Mouse (Mus musculus) intestine, postnatal 0 days (tissue): ENCODE measurements at regions not wholly inside any gene's neighbourhood (a gene's known extent, or its start where the extent isn't known, plus 50 kb on each side); places are given as distances from the start of the nearest gene placed in this dataset.

Experiments
- ATAC-seq: fragments of 200-750 bp; cut with Nextera tagmentation; 2 replicates; pipeline ENCODE4 v1.8.0; 2017; ENCODE audit warnings: mild to moderate bottlenecking, moderate TSS enrichment, moderate library complexity
- H3K27ac ChIP-seq: fragments of 300-500 bp; sonication (generic); 2 replicates; pipeline ENCODE4 v1.5.1; 2014; ENCODE audit warnings: mild to moderate bottlenecking, low read depth, low read length, moderate library complexity
- H3K27me3 ChIP-seq: fragments of 300-500 bp; sonication (generic); replicated peaks from 2 replicates; pipeline ENCODE4 v1.6.1; 2014; ENCODE audit warnings: low read length, mixed read lengths; ENCODE audit not compliant: control insufficient read depth, insufficient read depth
- H3K36me3 ChIP-seq: fragments of 300-500 bp; sonication (generic); 2 replicates; pipeline ENCODE4 v1.6.1; 2014; ENCODE audit warnings: mild to moderate bottlenecking, moderate library complexity; ENCODE audit not compliant: control insufficient read depth, insufficient read depth
- H3K4me1 ChIP-seq: fragments of 300-500 bp; sonication (generic); replicated peaks from 2 replicates; pipeline ENCODE4 v1.6.1; 2014; ENCODE audit warnings: antibody characterized with exemption, low read length, mixed read lengths; ENCODE audit not compliant: control insufficient read depth, insufficient read depth
- H3K4me2 ChIP-seq: fragments of 300-500 bp; sonication (generic); replicated peaks from 2 replicates; pipeline ENCODE4 v1.6.1; 2014; ENCODE audit warnings: low read depth, mild to moderate bottlenecking, moderate library complexity
- H3K4me3 ChIP-seq: fragments of 300-500 bp; sonication (generic); 2 replicates; pipeline ENCODE4 v1.5.1; 2014; ENCODE audit warnings: low read depth, low read length
- H3K9ac ChIP-seq: fragments of 300-500 bp; sonication (generic); 2 replicates; pipeline ENCODE4 v1.6.1; 2014; ENCODE audit warnings: mild to moderate bottlenecking, low read depth, low read length
- H3K9me3 ChIP-seq: fragments of 300-500 bp; sonication (generic); 2 replicates; pipeline ENCODE4 v1.6.1; 2016; ENCODE audit warnings: mixed run types; ENCODE audit not compliant: control insufficient read depth
- CTCF ChIP-seq: sonication (generic); IDR thresholded peaks from 2 replicates; pipeline ENCODE4 v1.5.1; 2016; ENCODE audit warnings: low read depth, mild to moderate bottlenecking, control low read depth, antibody characterized with exemption, moderate library complexity
- WGBS: fragments of 180-500 bp; shearing (Covaris S2); extraction: QIAGEN DNeasy Blood & Tissue Kit; methylation state at CpG from one replicate; pipeline ENCODE4 v1.1.7; 2014; 5-methylcytosine and 5-hydroxymethylcytosine counted together

- H3K27me3 ChIP-seq = no peaks in the 10 kb centered on the region
- no peaks in the 10 kb centered on the region for H3K36me3 ChIP-seq
- no peak overlapping the region for H3K9ac ChIP-seq
- no peak overlapping the region for H3K27ac ChIP-seq
- H3K4me1 ChIP-seq = no peaks in the 10 kb centered on the region
- 64% methylated on average over 4 of the region's 4 CpGs for WGBS
- no peak for TF ChIP-seq CTCF
- H3K4me2 ChIP-seq = no peak overlapping the region
- no peak for ATAC-seq
- H3K9me3 ChIP-seq = no peaks in the 10 kb centered on the region
- no peak overlapping the region for H3K4me3 ChIP-seq
These were observed 69.9 kb downstream of the Atp6v1g3 start for GRCm38 (mm10) chr1:138343451-138343850.

- no peak overlapping the region for H3K4me2 ChIP-seq
- H3K36me3 ChIP-seq = no peaks in the 10 kb centered on the region
- no peak overlapping the region for H3K27ac ChIP-seq
- no peaks in the 10 kb centered on the region for H3K27me3 ChIP-seq
- 85% methylated on average over 4 of the region's 4 CpGs for WGBS
- no peak overlapping the region for H3K4me3 ChIP-seq
- no peak for TF ChIP-seq CTCF
- no peak for ATAC-seq
- H3K4me1 ChIP-seq = no peaks in the 10 kb centered on the region
- H3K9me3 ChIP-seq = no peaks in the 10 kb centered on the region
- H3K9ac ChIP-seq = no peak overlapping the region
These were observed 71.4 kb downstream of the Atp6v1g3 start for GRCm38 (mm10) chr1:138344920-138345319.

GRCm38 (mm10) chr1:138345992-138346391 lies 72.5 kb downstream of the Atp6v1g3 start:
- H3K27ac ChIP-seq = no peak overlapping the region

GRCm38 (mm10) chr1:138346904-138347303 lies 73.4 kb downstream of the Atp6v1g3 start:
- no peaks in the 10 kb centered on the region for H3K27me3 ChIP-seq
- H3K4me3 ChIP-seq = no peak overlapping the region
- no peaks in the 10 kb centered on the region for H3K4me1 ChIP-seq
- 80% methylated on average over 5 of the region's 5 CpGs for WGBS
- H3K4me2 ChIP-seq = no peak overlapping the region
- H3K36me3 ChIP-seq = no peaks in the 10 kb centered on the region
- no peaks in the 10 kb centered on the region for H3K9me3 ChIP-seq
- H3K27ac ChIP-seq = no peak overlapping the region
- no peak overlapping the region for H3K9ac ChIP-seq
- no peak for ATAC-seq
- no peak for TF ChIP-seq CTCF

More at GRCm38 (mm10) chr1:138345992-138346391, 72.5 kb downstream of the Atp6v1g3 start:
- no peak for TF ChIP-seq CTCF
- Histone ChIP-seq H3K4me3 (no peak overlapping the region), H3K4me2 (no peak overlapping the region), H3K27me3 (no peaks in the 10 kb centered on the region), H3K9ac (no peak overlapping the region), H3K36me3 (no peaks in the 10 kb centered on the region), H3K4me1 (no peaks in the 10 kb centered on the region), H3K9me3 (no peaks in the 10 kb centered on the region)
- no peak for ATAC-seq
- WGBS = 68% methylated on average over 10 of the region's 10 CpGs

GRCm38 (mm10) chr1:138348447-138348846 lies 74.9 kb downstream of the Atp6v1g3 start:
- no peak for ATAC-seq
- H3K4me3 ChIP-seq = no peak overlapping the region

GRCm38 (mm10) chr1:138349099-138349498 lies 75.6 kb downstream of the Atp6v1g3 start:
- H3K27me3 ChIP-seq = no peaks in the 10 kb centered on the region
- H3K27ac ChIP-seq = no peak overlapping the region
- no peak overlapping the region for H3K4me3 ChIP-seq
- WGBS = 45% methylated on average over 2 of the region's 2 CpGs
- no peaks in the 10 kb centered on the region for H3K4me1 ChIP-seq
- no peaks in the 10 kb centered on the region for H3K36me3 ChIP-seq
- H3K4me2 ChIP-seq = no peak overlapping the region
- no peak for ATAC-seq
- H3K9ac ChIP-seq = no peak overlapping the region
- no peaks in the 10 kb centered on the region for H3K9me3 ChIP-seq
- TF ChIP-seq CTCF = no peak

More at GRCm38 (mm10) chr1:138348447-138348846, 74.9 kb downstream of the Atp6v1g3 start:
- Histone ChIP-seq H3K9ac (no peak overlapping the region), H3K4me1 (no peaks in the 10 kb centered on the region), H3K36me3 (no peaks in the 10 kb centered on the region), H3K27me3 (no peaks in the 10 kb centered on the region), H3K9me3 (no peaks in the 10 kb centered on the region), H3K27ac (no peak overlapping the region), H3K4me2 (no peak overlapping the region)
- 51% methylated on average over 6 of the region's 6 CpGs for WGBS
- TF ChIP-seq CTCF = no peak

GRCm38 (mm10) chr1:138356407-138356806 lies 82.9 kb downstream of the Atp6v1g3 start:
- no peak overlapping the region for H3K4me2 ChIP-seq
- ATAC-seq = no peak
- H3K27me3 ChIP-seq = no peaks in the 10 kb centered on the region
- no peak overlapping the region for H3K9ac ChIP-seq
- no peaks in the 10 kb centered on the region for H3K9me3 ChIP-seq
- H3K4me3 ChIP-seq = no peak overlapping the region
- WGBS = 55% methylated on average over 1 of the region's 1 CpGs
- H3K36me3 ChIP-seq = no peaks in the 10 kb centered on the region
- H3K27ac ChIP-seq = no peak overlapping the region
- no peak for TF ChIP-seq CTCF
- no peaks in the 10 kb centered on the region for H3K4me1 ChIP-seq
